Mouse (Mus musculus): Measurements from ENCODE around the gene B3galt4. TPM values are rescaled to one million over a fixed set of nuclear protein-coding genes. Genes with fewer than 3 reads are reported as not detected.

Gene B3galt4
- polyA plus RNA-seq, 1 experiment from 2014 or later, result 2.3 TPM

GRCm38 (mm10) chr17:33919351-33920281 lies 31.7 kb downstream of the B3galt4 start:
- ATAC-seq (ENCODE audit: insufficient read depth) (peak; percentile 11; the same call in 1 of the 2 replicates), DNase-seq (peak; percentile 77)
- Histone ChIP-seq H3K4me1 (ENCODE audit: insufficient read depth) (peaks cover 5% of the 10 kb centered on the region; the same call in 1 of the 2 replicates), H3K9me3 (ENCODE audit: low read depth, low read length) (no peaks in the 10 kb centered on the region), H3K36me3 (ENCODE audit: insufficient read depth) (peaks cover 23% of the 10 kb centered on the region; the same call in 1 of the 2 replicates), H3K27ac (ENCODE audit: low read depth) (peak overlapping the region; percentile 84), H3K4me3 (ENCODE audit: low read depth, low read length) (peak overlapping the region; percentile 68), H3K9ac (peak overlapping the region; percentile 71), H3K27me3 (ENCODE audit: insufficient read depth, low read length) (no peaks in the 10 kb centered on the region), H3K4me2 (peak overlapping the region; percentile 100)
- under 1% methylated on average over 52 of the region's 52 CpGs for WGBS
- TF ChIP-seq CTCF (IDR thresholded peaks at IDR 0.05; ENCODE audit: low read depth), result peak; percentile 24; the same call in 1 of the 2 replicates

GRCm38 (mm10) chr17:33918293-33919203 lies 32.7 kb downstream of the B3galt4 start:
- Histone ChIP-seq H3K4me2 (peak overlapping the region; percentile 100), H3K36me3 (ENCODE audit: insufficient read depth) (peaks cover 33% of the 10 kb centered on the region), H3K4me1 (ENCODE audit: insufficient read depth) (peaks cover 5% of the 10 kb centered on the region; the same call in 1 of the 2 replicates), H3K9me3 (ENCODE audit: low read depth, low read length) (no peaks in the 10 kb centered on the region), H3K4me3 (ENCODE audit: low read depth, low read length) (peak overlapping the region; percentile 68), H3K27me3 (ENCODE audit: insufficient read depth, low read length) (no peaks in the 10 kb centered on the region), H3K27ac (ENCODE audit: low read depth) (peak overlapping the region; percentile 84), H3K9ac (peak overlapping the region; percentile 71; the same call in 1 of the 2 replicates)
- no peak for ATAC-seq (ENCODE audit: insufficient read depth)
- TF ChIP-seq CTCF (IDR thresholded peaks at IDR 0.05; ENCODE audit: low read depth), result no peak
- 49% methylated on average over 37 of the region's 37 CpGs for WGBS
- no peak for DNase-seq

GRCm38 (mm10) chr17:33917656-33918292 lies 33.5 kb downstream of the B3galt4 start:
- no peak overlapping the region; the same call in 1 of the 2 replicates for H3K4me2 ChIP-seq
- TF ChIP-seq CTCF (IDR thresholded peaks at IDR 0.05; ENCODE audit: low read depth), result no peak
- no peak overlapping the region for H3K27ac ChIP-seq (ENCODE audit: low read depth)
- ATAC-seq (ENCODE audit: insufficient read depth), result no peak
- H3K4me3 ChIP-seq (ENCODE audit: low read depth, low read length), result 0 out of 2 replicates have a peak overlapping the region, but pooled peaks have one; percentile 56
- H3K9ac ChIP-seq, result no peak overlapping the region
- peaks cover 40% of the 10 kb centered on the region for H3K36me3 ChIP-seq (ENCODE audit: insufficient read depth)
- WGBS, result 83% methylated on average over 18 of the region's 18 CpGs
- no peaks in the 10 kb centered on the region for H3K27me3 ChIP-seq (ENCODE audit: insufficient read depth, low read length)
- DNase-seq, result no peak
- no peaks in the 10 kb centered on the region for H3K9me3 ChIP-seq (ENCODE audit: low read depth, low read length)
- H3K4me1 ChIP-seq (ENCODE audit: insufficient read depth), result peaks cover 5% of the 10 kb centered on the region; the same call in 1 of the 2 replicates

GRCm38 (mm10) chr17:33916847-33917655 lies 34.2 kb downstream of the B3galt4 start:
- Histone ChIP-seq H3K27ac (ENCODE audit: low read depth) (no peak overlapping the region), H3K4me1 (ENCODE audit: insufficient read depth) (peaks cover 5% of the 10 kb centered on the region; the same call in 1 of the 2 replicates), H3K9ac (peak overlapping the region; percentile 62), H3K36me3 (ENCODE audit: insufficient read depth) (peaks cover 46% of the 10 kb centered on the region), H3K4me3 (ENCODE audit: low read depth, low read length) (peak overlapping the region; percentile 56), H3K9me3 (ENCODE audit: low read depth, low read length) (no peaks in the 10 kb centered on the region), H3K27me3 (ENCODE audit: insufficient read depth, low read length) (no peaks in the 10 kb centered on the region), H3K4me2 (peak overlapping the region; percentile 72)
- no peak for TF ChIP-seq CTCF (IDR thresholded peaks at IDR 0.05; ENCODE audit: low read depth)
- ATAC-seq (ENCODE audit: insufficient read depth), result no peak
- 73% methylated on average over 31 of the region's 31 CpGs for WGBS
- DNase-seq, result no peak

GRCm38 (mm10) chr17:33916294-33916693 lies 35.0 kb downstream of the B3galt4 start:
- Histone ChIP-seq H3K36me3 (ENCODE audit: insufficient read depth) (peaks cover 54% of the 10 kb centered on the region), H3K4me3 (ENCODE audit: low read depth, low read length) (peak overlapping the region; percentile 56), H3K27me3 (ENCODE audit: insufficient read depth, low read length) (no peaks in the 10 kb centered on the region), H3K9me3 (ENCODE audit: low read depth, low read length) (no peaks in the 10 kb centered on the region), H3K27ac (ENCODE audit: low read depth) (peak overlapping the region; percentile 85), H3K4me1 (ENCODE audit: insufficient read depth) (peaks cover 5% of the 10 kb centered on the region), H3K4me2 (peak overlapping the region; percentile 72), H3K9ac (peak overlapping the region; percentile 62)
- 2% methylated on average over 20 of the region's 20 CpGs for WGBS
- TF ChIP-seq CTCF (IDR thresholded peaks at IDR 0.05; ENCODE audit: low read depth), result no peak
- ATAC-seq (ENCODE audit: insufficient read depth) (peak; percentile 14), DNase-seq (peak; percentile 73)

All from lung, embryonic 14.5 days (tissue).